Mouse (Mus musculus) ES-Bruce4 (cell line): ENCODE data around the gene Pkd2l1.

Source experiments
- EP300 ChIP-seq: IDR thresholded peaks from 2 replicates; pipeline ENCODE4 v1.6.1; 2011; ENCODE audit warnings: low read depth, low read length; ENCODE audit not compliant: insufficient read depth
- POLR2A ChIP-seq: IDR thresholded peaks from one replicate; pipeline ENCODE4 v1.8.1; 2011; ENCODE audit warnings: low read length; ENCODE audit not compliant: insufficient read depth

DNA sequence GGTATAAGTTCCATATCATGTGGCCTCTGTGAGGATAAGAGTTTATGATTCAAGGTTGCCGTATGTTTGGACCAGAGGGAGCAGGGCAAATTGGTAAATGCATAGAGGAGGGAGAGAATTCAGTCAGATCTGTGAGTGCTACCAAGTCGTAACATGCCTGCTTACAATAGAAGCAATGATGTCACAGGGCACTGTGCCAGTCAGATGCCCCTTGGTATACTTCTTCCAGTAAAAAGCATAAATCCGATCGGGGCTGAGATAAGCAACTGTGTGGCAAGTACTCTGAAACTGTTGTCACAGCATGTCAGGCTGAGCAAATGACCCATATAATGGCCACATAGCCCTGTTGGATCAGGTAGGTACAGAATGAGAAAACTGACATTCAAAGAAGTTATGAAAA lies 3.2 kb downstream of the Pkd2l1 start:
- TF ChIP-seq POLR2A (no peak), EP300 (no peak)
